Mouse (Mus musculus) stomach, embryonic 14.5 days (tissue): ENCODE measurements around the gene Gtf2ird1. TPM values are rescaled to one million over a fixed set of nuclear protein-coding genes. Genes with fewer than 3 reads are reported as not detected.
A peak's percentile ranks its signal among the peaks of the same experiment; 100 is the strongest.

ENCODE experiments used
- ATAC-seq: fragments of 200-750 bp; cut with Nextera tagmentation; 2 replicates; pipeline ENCODE4 v1.8.0; 2017; ENCODE audit warnings: low read depth, moderate TSS enrichment; ENCODE audit not compliant: insufficient number of reproducible peaks, insufficient read depth, low FRiP score
- H3K27ac ChIP-seq: fragments of 300-500 bp; sonication (generic); 2 replicates; pipeline ENCODE4 v1.5.1; 2014; ENCODE audit warnings: mild to moderate bottlenecking, low read length, moderate library complexity, mixed read lengths
- H3K27me3 ChIP-seq: fragments of 300-500 bp; sonication (generic); 2 replicates; pipeline ENCODE4 v1.6.1; 2014; ENCODE audit warnings: low read length, control low read depth, mixed read lengths; ENCODE audit not compliant: control insufficient read depth, insufficient read depth
- H3K36me3 ChIP-seq: fragments of 300-500 bp; sonication (generic); 2 replicates; pipeline ENCODE4 v1.6.1; 2014; ENCODE audit warnings: mild to moderate bottlenecking, control low read depth, low read length, moderate library complexity, mixed read lengths; ENCODE audit not compliant: control insufficient read depth, insufficient read depth
- H3K4me1 ChIP-seq: fragments of 300-500 bp; sonication (generic); 2 replicates; pipeline ENCODE4 v1.6.1; 2014; ENCODE audit warnings: low read length, control low read depth, mixed read lengths; ENCODE audit not compliant: control insufficient read depth, insufficient read depth
- H3K4me2 ChIP-seq: fragments of 300-500 bp; sonication (generic); replicated peaks from 2 replicates; pipeline ENCODE4 v1.6.1; 2014; ENCODE audit warnings: low read depth, low read length, control low read depth
- H3K4me3 ChIP-seq: fragments of 300-500 bp; sonication (generic); 2 replicates; pipeline ENCODE4 v1.5.1; 2014; ENCODE audit warnings: low read depth, low read length, control low read depth
- H3K9ac ChIP-seq: fragments of 300-500 bp; sonication (generic); replicated peaks from 2 replicates; pipeline ENCODE4 v1.6.1; 2014; ENCODE audit warnings: low read depth, mild to moderate bottlenecking, control low read depth, low read length, moderate library complexity, mixed read lengths
- H3K9me3 ChIP-seq: fragments of 300-500 bp; sonication (generic); 2 replicates; pipeline ENCODE4 v1.6.1; 2016; ENCODE audit warnings: low read depth, low read length, control low read depth; ENCODE audit not compliant: control insufficient read depth
- WGBS: fragments of 180-500 bp; shearing (Covaris S2); extraction: QIAGEN DNeasy Blood & Tissue Kit; methylation state at CpG from one replicate; pipeline ENCODE4 v1.1.7; 2014; 5-methylcytosine and 5-hydroxymethylcytosine counted together
- polyA plus RNA-seq: library from polyadenylated mRNA; unstranded; fragments of >200 nt; fragmentation: Nextera tagmentation; extraction: Ambion mirVana; gene quantifications from 2 replicates; pipeline ENCODE4 v1.2.1, GENCODE M21; 2014

Gene Gtf2ird1
- polyA plus RNA-seq, 1 experiment from 2014 or later = 107 TPM

GRCm38 (mm10) chr5:134438676-134439425 is 17.7 kb downstream of the Gtf2ird1 start:
- WGBS = 88% methylated on average over 6 of the region's 6 CpGs
- no peak for ATAC-seq
- Histone ChIP-seq H3K27ac (no peak overlapping the region), H3K4me2 (no peak overlapping the region), H3K36me3 (no peaks in the 10 kb centered on the region; the same call in 1 of the 2 replicates), H3K4me3 (no peak overlapping the region), H3K9ac (no peak overlapping the region), H3K27me3 (no peaks in the 10 kb centered on the region), H3K9me3 (0 out of 2 replicates have a peak, but pooled peaks cover 5% of the 10 kb centered on the region), H3K4me1 (peaks cover 19% of the 10 kb centered on the region)

- WGBS = 71% methylated on average over 14 of the region's 14 CpGs
- H3K4me3 ChIP-seq = no peak overlapping the region
- no peaks in the 10 kb centered on the region for H3K9me3 ChIP-seq
- no peak overlapping the region for H3K27ac ChIP-seq
- no peaks in the 10 kb centered on the region; the same call in 1 of the 2 replicates for H3K36me3 ChIP-seq
- peak; percentile 60; the same call in 1 of the 2 replicates for ATAC-seq
- no peak overlapping the region for H3K9ac ChIP-seq
- H3K27me3 ChIP-seq = no peaks in the 10 kb centered on the region
- peaks cover 24% of the 10 kb centered on the region for H3K4me1 ChIP-seq
- no peak overlapping the region for H3K4me2 ChIP-seq
These were observed 19.1 kb downstream of the Gtf2ird1 start for GRCm38 (mm10) chr5:134437459-134437827.

- no peak overlapping the region for H3K4me2 ChIP-seq
- no peaks in the 10 kb centered on the region; the same call in 1 of the 2 replicates for H3K36me3 ChIP-seq
- H3K4me3 ChIP-seq = no peak overlapping the region
- ATAC-seq = no peak
- WGBS = 84% methylated on average over 13 of the region's 13 CpGs
- H3K9me3 ChIP-seq = no peaks in the 10 kb centered on the region
- H3K4me1 ChIP-seq = peaks cover 24% of the 10 kb centered on the region
- no peaks in the 10 kb centered on the region for H3K27me3 ChIP-seq
- H3K27ac ChIP-seq = no peak overlapping the region; the same call in 1 of the 2 replicates
- H3K9ac ChIP-seq = no peak overlapping the region
These were observed 19.6 kb downstream of the Gtf2ird1 start for GRCm38 (mm10) chr5:134436782-134437458.

- peaks cover 24% of the 10 kb centered on the region for H3K4me1 ChIP-seq
- WGBS = 51% methylated on average over 12 of the region's 12 CpGs
- no peaks in the 10 kb centered on the region; the same call in 1 of the 2 replicates for H3K36me3 ChIP-seq
- no peak overlapping the region for H3K4me3 ChIP-seq
- no peak overlapping the region for H3K27ac ChIP-seq
- ATAC-seq = no peak
- H3K27me3 ChIP-seq = no peaks in the 10 kb centered on the region
- no peak overlapping the region; the same call in 1 of the 2 replicates for H3K9ac ChIP-seq
- H3K9me3 ChIP-seq = no peaks in the 10 kb centered on the region
- H3K4me2 ChIP-seq = no peak overlapping the region
These were observed 20.6 kb downstream of the Gtf2ird1 start for GRCm38 (mm10) chr5:134435836-134436331.

GRCm38 (mm10) chr5:134433137-134433536 is 23.4 kb downstream of the Gtf2ird1 start:
- 39% methylated on average over 10 of the region's 10 CpGs for WGBS
- Histone ChIP-seq H3K4me2 (no peak overlapping the region), H3K4me1 (peaks cover 24% of the 10 kb centered on the region; the same call in 1 of the 2 replicates), H3K27ac (no peak overlapping the region), H3K4me3 (no peak overlapping the region), H3K9me3 (no peaks in the 10 kb centered on the region), H3K9ac (no peak overlapping the region), H3K36me3 (peaks cover 6% of the 10 kb centered on the region; the same call in 1 of the 2 replicates), H3K27me3 (no peaks in the 10 kb centered on the region)
- no peak for ATAC-seq

GRCm38 (mm10) chr5:134430087-134430486 is 26.4 kb downstream of the Gtf2ird1 start:
- no peak for ATAC-seq
- no peaks in the 10 kb centered on the region for H3K27me3 ChIP-seq
- no peak overlapping the region for H3K4me3 ChIP-seq
- 79% methylated on average over 4 of the region's 4 CpGs for WGBS
- H3K9me3 ChIP-seq = no peaks in the 10 kb centered on the region
- H3K27ac ChIP-seq = no peak overlapping the region
- H3K4me2 ChIP-seq = no peak overlapping the region
- no peak overlapping the region for H3K9ac ChIP-seq
- H3K4me1 ChIP-seq = 0 out of 2 replicates have a peak, but pooled peaks cover 7% of the 10 kb centered on the region
- peaks cover 6% of the 10 kb centered on the region; the same call in 1 of the 2 replicates for H3K36me3 ChIP-seq

- H3K9ac ChIP-seq = no peak overlapping the region
- no peak overlapping the region for H3K4me2 ChIP-seq
- no peaks in the 10 kb centered on the region for H3K4me1 ChIP-seq
- peaks cover 11% of the 10 kb centered on the region; the same call in 1 of the 2 replicates for H3K36me3 ChIP-seq
- ATAC-seq = no peak
- no peak overlapping the region for H3K27ac ChIP-seq
- 87% methylated on average over 9 of the region's 9 CpGs for WGBS
- H3K27me3 ChIP-seq = no peaks in the 10 kb centered on the region
- H3K4me3 ChIP-seq = no peak overlapping the region
- no peaks in the 10 kb centered on the region for H3K9me3 ChIP-seq
These were observed 28.9 kb downstream of the Gtf2ird1 start for GRCm38 (mm10) chr5:134427664-134428063.

GRCm38 (mm10) chr5:134425601-134426000 is 30.9 kb downstream of the Gtf2ird1 start:
- Histone ChIP-seq H3K27me3 (no peaks in the 10 kb centered on the region), H3K4me3 (no peak overlapping the region), H3K27ac (no peak overlapping the region), H3K36me3 (peaks cover 11% of the 10 kb centered on the region; the same call in 1 of the 2 replicates), H3K4me2 (no peak overlapping the region), H3K9me3 (no peaks in the 10 kb centered on the region), H3K9ac (no peak overlapping the region), H3K4me1 (0 out of 2 replicates have a peak, but pooled peaks cover 4% of the 10 kb centered on the region)
- no peak for ATAC-seq
- WGBS = 90% methylated on average over 8 of the region's 8 CpGs
